Mouse (Mus musculus): Measurements from ENCODE around the gene Itpkb.

DNA sequence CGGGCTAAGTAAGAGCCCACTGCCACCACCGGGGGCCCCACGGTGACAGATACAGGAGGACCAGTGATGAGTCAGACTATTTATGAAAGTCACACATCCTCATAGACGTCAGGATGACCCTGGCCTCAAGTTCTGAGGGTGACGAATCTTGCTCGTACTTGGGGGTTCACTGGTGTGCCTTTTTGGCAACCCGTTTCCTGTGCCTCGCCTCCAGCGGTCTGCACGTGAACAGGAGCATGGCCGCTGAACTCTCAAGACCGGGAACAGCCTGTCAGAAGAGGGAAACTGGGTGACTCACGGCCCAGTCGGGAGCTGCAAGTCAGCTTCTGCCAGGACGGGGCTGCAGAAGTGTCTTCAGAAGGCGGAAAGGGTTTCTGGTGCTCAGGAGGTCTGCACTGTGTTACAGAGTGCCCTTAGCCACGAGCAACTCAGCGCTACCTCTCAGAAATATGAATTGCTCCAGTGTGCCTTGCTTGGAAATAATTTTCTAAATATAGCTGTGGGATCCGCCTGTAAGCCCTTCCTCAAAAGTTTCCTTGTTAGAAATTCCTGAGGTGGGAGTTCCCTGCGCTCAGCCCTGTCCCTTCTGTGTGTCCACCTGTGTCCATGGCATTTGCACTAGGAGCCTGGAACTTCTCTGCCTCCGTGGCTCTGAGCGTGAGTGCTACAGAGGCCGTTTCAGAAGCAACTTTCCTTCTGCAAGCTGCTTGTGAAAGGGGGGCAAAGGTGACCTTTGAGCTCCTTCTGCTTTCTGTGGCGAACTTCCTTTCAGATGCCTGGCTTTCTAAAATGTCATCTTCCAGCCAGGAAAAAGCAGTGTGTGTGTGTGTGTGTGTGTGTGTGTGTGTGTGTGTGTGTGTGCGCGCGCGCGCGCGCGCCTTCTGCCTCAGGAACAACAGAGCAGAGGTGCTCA is 73.7 kb downstream of the Itpkb start:
- TF ChIP-seq CTCF (IDR thresholded peaks at IDR 0.05; ENCODE audit: extremely low read depth, insufficient read depth, low read length) (no peak), POLR2A (IDR thresholded peaks at IDR 0.05; ENCODE audit: extremely low read depth, insufficient read depth, low read length) (0 out of 2 replicates have a peak, but pooled peaks have one; percentile 14)

All from cortical plate, adult 2 months (tissue).